Mouse (Mus musculus) kidney, embryonic 14.5 days (tissue): ENCODE data around the gene Olfr152. TPM values are rescaled to one million over a fixed set of nuclear protein-coding genes. Genes with fewer than 3 reads are reported as not detected.

Experiments used
- polyA plus RNA-seq: library from polyadenylated mRNA; unstranded; fragments of >200 nt; fragmentation: Nextera tagmentation; extraction: Ambion mirVana; gene quantifications from 2 replicates; pipeline ENCODE4 v1.2.1, GENCODE M21; 2014

Olfr152 gene
- polyA plus RNA-seq, 1 experiment from 2014 or later = not detected

Other genes starting within 250 kb of the Olfr152 start
- gene Olfr153, start 247.7 kb upstream of the Olfr152 start, polyA plus RNA-seq = not detected in 2 replicates
- gene Olfr1128, start 233.9 kb upstream of the Olfr152 start, polyA plus RNA-seq = not detected in 2 replicates
- not detected in 2 replicates for gene Olfr1129, start 205.6 kb upstream of the Olfr152 start, polyA plus RNA-seq
- gene Olfr1130, start 173.3 kb upstream of the Olfr152 start, polyA plus RNA-seq = not detected in 2 replicates
- gene Olfr1131, start 152.4 kb upstream of the Olfr152 start, polyA plus RNA-seq = not detected in 2 replicates
- not detected in 2 replicates for gene Olfr1132, start 141.9 kb upstream of the Olfr152 start, polyA plus RNA-seq
- not detected in 2 replicates for gene Olfr1133, start 132.1 kb upstream of the Olfr152 start, polyA plus RNA-seq
- gene Olfr1134, start 121.0 kb upstream of the Olfr152 start, polyA plus RNA-seq = not detected in 2 replicates
- gene Olfr1135, start 105.8 kb upstream of the Olfr152 start, polyA plus RNA-seq = not detected in 2 replicates
- not detected in 2 replicates for gene Olfr1136, start 85.5 kb upstream of the Olfr152 start, polyA plus RNA-seq
- not detected in 2 replicates for gene Olfr1137, start 66.3 kb upstream of the Olfr152 start, polyA plus RNA-seq
- not detected in 2 replicates for gene Olfr1138, start 39.5 kb upstream of the Olfr152 start, polyA plus RNA-seq
- not detected in 2 replicates for gene Olfr1140, start 35.7 kb upstream of the Olfr152 start, polyA plus RNA-seq
- not detected in 2 replicates for gene Olfr1141, start 25.5 kb upstream of the Olfr152 start, polyA plus RNA-seq
- not detected in 2 replicates for gene Olfr1143, start 21.1 kb downstream of the Olfr152 start, polyA plus RNA-seq
- gene Olfr1145, start 30.3 kb downstream of the Olfr152 start, polyA plus RNA-seq = not detected in 2 replicates
- not detected in 2 replicates for gene Olfr1148, start 51.0 kb downstream of the Olfr152 start, polyA plus RNA-seq
- gene Olfr1150-ps1, start 64.5 kb downstream of the Olfr152 start, polyA plus RNA-seq = not detected in 2 replicates
- gene Olfr1151, start 76.4 kb downstream of the Olfr152 start, polyA plus RNA-seq = not detected in 2 replicates
- gene Olfr1152, start 87.0 kb downstream of the Olfr152 start, polyA plus RNA-seq = not detected in 2 replicates
- not detected in 2 replicates for gene Olfr1153, start 115.5 kb downstream of the Olfr152 start, polyA plus RNA-seq
- not detected in 2 replicates for gene Olfr1154, start 125.7 kb downstream of the Olfr152 start, polyA plus RNA-seq
- not detected in 2 replicates for gene Olfr1155, start 165.7 kb downstream of the Olfr152 start, polyA plus RNA-seq
- gene Olfr1156, start 173.6 kb downstream of the Olfr152 start, polyA plus RNA-seq = not detected in 2 replicates
- gene Olfr1157, start 188.8 kb downstream of the Olfr152 start, polyA plus RNA-seq = not detected in 2 replicates
- not detected in 2 replicates for gene Olfr74, start 195.2 kb downstream of the Olfr152 start, polyA plus RNA-seq
- gene Olfr1158, start 210.6 kb downstream of the Olfr152 start, polyA plus RNA-seq = not detected in 2 replicates
- not detected in 2 replicates for gene Olfr1160, start 228.8 kb downstream of the Olfr152 start, polyA plus RNA-seq
- gene Olfr1161, start 243.3 kb downstream of the Olfr152 start, polyA plus RNA-seq = not detected in 2 replicates